Mouse (Mus musculus) limb, embryonic 14.5 days (tissue): ENCODE data around the gene Galnt4. TPM values are rescaled to one million over a fixed set of nuclear protein-coding genes. Genes with fewer than 3 reads are reported as not detected.
A peak's percentile ranks its signal among the peaks of the same experiment; 100 is the strongest.

Experiments
- ATAC-seq: fragments of 200-750 bp; cut with Nextera tagmentation; 2 replicates; pipeline ENCODE4 v1.8.0; 2017; ENCODE audit warnings: low read depth, moderate number of reproducible peaks, moderate TSS enrichment; ENCODE audit not compliant: low FRiP score
- DNase-seq: peaks from one replicate; pipeline ENCODE4 v3.0.0-alpha.2; 2015; ENCODE audit warnings: low spot score
- H3K27ac ChIP-seq: fragments of 300-500 bp; sonication (generic); replicated peaks from 2 replicates; pipeline ENCODE4 v1.5.1; 2014; ENCODE audit warnings: low read depth, mild to moderate bottlenecking, low read length, moderate library complexity, mixed read lengths
- H3K27me3 ChIP-seq: fragments of 300-500 bp; sonication (generic); 2 replicates; pipeline ENCODE4 v1.6.1; 2014; ENCODE audit warnings: low read length, mixed read lengths; ENCODE audit not compliant: control insufficient read depth, insufficient read depth
- H3K36me3 ChIP-seq: fragments of 300-500 bp; sonication (generic); 2 replicates; pipeline ENCODE4 v1.6.1; 2014; ENCODE audit warnings: mild to moderate bottlenecking, low read length, moderate library complexity, mixed read lengths; ENCODE audit not compliant: control insufficient read depth, insufficient read depth
- H3K4me1 ChIP-seq: fragments of 300-500 bp; sonication (generic); 2 replicates; pipeline ENCODE4 v1.6.1; 2014; ENCODE audit warnings: antibody characterized with exemption, low read length, mixed read lengths; ENCODE audit not compliant: control insufficient read depth, insufficient read depth
- H3K4me2 ChIP-seq: fragments of 300-500 bp; sonication (generic); replicated peaks from 2 replicates; pipeline ENCODE4 v1.6.1; 2014; ENCODE audit warnings: low read depth, mild to moderate bottlenecking, low read length, moderate library complexity; ENCODE audit not compliant: severe bottlenecking
- H3K4me3 ChIP-seq: fragments of 300-500 bp; sonication (generic); replicated peaks from 2 replicates; pipeline ENCODE4 v1.5.1; 2014; ENCODE audit warnings: low read length
- H3K9ac ChIP-seq: fragments of 300-500 bp; sonication (generic); 2 replicates; pipeline ENCODE4 v1.6.1; 2014; ENCODE audit warnings: mild to moderate bottlenecking, low read depth, low read length, moderate library complexity; ENCODE audit not compliant: severe bottlenecking
- H3K9me3 ChIP-seq: fragments of 300-500 bp; sonication (generic); 2 replicates; pipeline ENCODE4 v1.6.1; 2016; ENCODE audit warnings: low read length; ENCODE audit not compliant: control insufficient read depth
- POLR2A ChIP-seq: fragments of 200-500 bp; IDR thresholded peaks from 2 replicates; pipeline ENCODE4 v1.8.0; 2012; ENCODE audit warnings: inconsistent platforms, mild to moderate bottlenecking, moderate library complexity, borderline replicate concordance; ENCODE audit not compliant: insufficient read depth, insufficient read length; ENCODE audit errors: extremely low read depth
- WGBS: fragments of 180-500 bp; shearing (Covaris S2); extraction: QIAGEN DNeasy Blood & Tissue Kit; methylation state at CpG from one replicate; pipeline ENCODE4 v1.1.7; 2014; 5-methylcytosine and 5-hydroxymethylcytosine counted together
- polyA plus RNA-seq, 2 experiments: library from polyadenylated mRNA; depleted of rRNA in 1 of 2; stranded (reverse) in 1 of 2; unstranded in 1 of 2; fragments of >200 nt; fragmentation: Nextera tagmentation in 1 of 2; extraction: Ambion mirVana in 1 of 2; gene quantifications; 2 replicates each; pipeline versions ENCODE4 v1.2.1 to v1.2.3; 2012 to 2014

Gene Galnt4
- polyA plus RNA-seq, 2 experiments, result 4.3 to 13.0 TPM

DNA sequence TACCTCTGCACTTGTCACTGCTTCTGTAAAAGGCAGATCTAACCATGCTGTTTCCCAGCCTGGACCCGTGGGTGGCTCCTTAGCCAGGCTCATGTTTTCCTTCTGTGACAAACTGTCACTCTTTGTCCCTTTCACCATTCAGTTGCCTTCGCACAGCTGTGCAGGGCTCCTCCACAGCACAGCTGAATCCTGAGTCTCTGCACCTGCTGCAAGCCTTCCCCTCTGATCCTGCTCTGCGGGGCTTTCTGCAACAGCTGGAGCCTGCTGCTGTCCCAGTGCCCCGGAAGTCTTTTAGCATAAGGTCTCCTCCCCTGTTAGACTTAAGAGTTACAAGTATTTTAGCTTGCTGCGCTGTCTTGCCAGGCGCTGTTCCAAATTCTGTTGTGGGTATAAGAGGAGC lies 24.2 kb downstream of the Galnt4 start:
- no peak for TF ChIP-seq POLR2A
- Histone ChIP-seq H3K9me3 (no peaks in the 10 kb centered on the region), H3K36me3 (peaks cover 10% of the 10 kb centered on the region; the same call in 1 of the 2 replicates), H3K4me2 (no peak overlapping the region), H3K4me3 (no peak overlapping the region), H3K27me3 (no peaks in the 10 kb centered on the region), H3K4me1 (peaks cover 12% of the 10 kb centered on the region; the same call in 1 of the 2 replicates), H3K27ac (no peak overlapping the region), H3K9ac (no peak overlapping the region)
- DNase-seq (peak; percentile 49), ATAC-seq (peak; percentile 89)
- WGBS, result 75% methylated on average over 6 of the region's 6 CpGs

DNA sequence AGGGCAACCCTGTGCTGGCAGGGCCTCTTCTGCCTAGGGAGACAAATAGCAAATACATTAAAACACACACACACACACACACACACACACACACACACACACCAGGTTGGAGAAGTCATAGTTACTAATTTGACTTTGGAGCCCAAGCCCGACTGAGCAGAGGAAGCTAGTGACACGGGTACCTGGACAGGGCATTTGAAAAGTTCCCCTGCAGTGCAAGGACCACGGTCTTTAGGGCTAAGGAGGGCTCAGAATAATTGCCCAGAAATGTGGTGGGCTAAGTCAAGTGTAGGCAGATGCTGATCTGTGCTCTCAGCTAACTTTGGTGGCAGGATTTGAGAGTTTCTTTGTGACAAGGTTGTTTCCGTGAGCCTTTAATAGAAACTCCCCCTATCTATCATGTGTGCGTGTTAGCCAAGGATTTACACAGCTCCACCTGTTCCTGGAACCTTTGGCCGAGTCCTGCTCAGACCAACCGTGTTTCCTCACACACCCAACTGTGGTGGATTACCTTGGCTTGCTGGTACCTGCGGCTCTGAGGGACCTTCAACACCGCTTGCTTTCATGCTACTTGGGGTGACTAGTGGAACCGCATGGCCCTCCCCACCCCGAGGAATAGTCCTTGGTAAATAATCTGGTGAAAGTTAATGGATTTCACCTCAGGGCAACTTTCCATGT lies 24.8 kb downstream of the Galnt4 start:
- Histone ChIP-seq H3K4me1 (peaks cover 12% of the 10 kb centered on the region; the same call in 1 of the 2 replicates), H3K9ac (no peak overlapping the region), H3K27me3 (no peaks in the 10 kb centered on the region), H3K4me2 (no peak overlapping the region), H3K9me3 (no peaks in the 10 kb centered on the region), H3K36me3 (peaks cover 10% of the 10 kb centered on the region; the same call in 1 of the 2 replicates), H3K27ac (no peak overlapping the region), H3K4me3 (no peak overlapping the region)
- no peak for TF ChIP-seq POLR2A
- 89% methylated on average over 11 of the region's 11 CpGs for WGBS
- no peak for DNase-seq
- ATAC-seq, result no peak

DNA sequence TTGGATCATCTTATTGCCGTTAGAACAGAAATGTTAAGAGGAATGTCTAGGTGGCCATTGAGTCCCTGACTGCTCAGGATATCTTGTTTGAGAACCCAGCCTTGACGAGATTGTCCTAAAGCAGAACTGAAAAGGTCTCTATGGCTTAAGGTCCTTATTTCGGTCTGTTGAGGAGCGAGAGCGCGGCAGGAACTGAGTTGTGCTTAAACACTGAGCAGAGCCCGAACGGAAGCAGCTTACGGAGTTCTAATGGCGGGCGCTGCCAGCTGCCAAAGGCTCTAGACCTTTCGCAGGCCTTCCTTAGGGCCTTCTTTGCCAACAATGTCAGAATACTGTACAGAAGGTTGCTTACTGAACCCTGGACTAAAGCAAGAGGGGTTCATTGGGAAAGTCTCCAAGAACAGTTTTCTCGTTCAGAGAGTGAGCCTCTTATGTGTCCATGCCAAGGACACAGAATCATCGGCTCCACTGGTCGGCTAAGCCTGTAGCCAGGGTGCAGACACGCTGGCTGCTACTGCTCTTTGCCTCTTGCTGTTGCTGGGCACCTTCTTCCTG lies 25.4 kb downstream of the Galnt4 start:
- Histone ChIP-seq H3K36me3 (peaks cover 10% of the 10 kb centered on the region; the same call in 1 of the 2 replicates), H3K4me3 (no peak overlapping the region), H3K27me3 (no peaks in the 10 kb centered on the region), H3K4me2 (no peak overlapping the region), H3K9me3 (no peaks in the 10 kb centered on the region), H3K4me1 (peaks cover 12% of the 10 kb centered on the region; the same call in 1 of the 2 replicates), H3K9ac (no peak overlapping the region), H3K27ac (no peak overlapping the region)
- DNase-seq, result no peak
- ATAC-seq, result no peak
- 94% methylated on average over 16 of the region's 16 CpGs for WGBS
- TF ChIP-seq POLR2A, result no peak

DNA sequence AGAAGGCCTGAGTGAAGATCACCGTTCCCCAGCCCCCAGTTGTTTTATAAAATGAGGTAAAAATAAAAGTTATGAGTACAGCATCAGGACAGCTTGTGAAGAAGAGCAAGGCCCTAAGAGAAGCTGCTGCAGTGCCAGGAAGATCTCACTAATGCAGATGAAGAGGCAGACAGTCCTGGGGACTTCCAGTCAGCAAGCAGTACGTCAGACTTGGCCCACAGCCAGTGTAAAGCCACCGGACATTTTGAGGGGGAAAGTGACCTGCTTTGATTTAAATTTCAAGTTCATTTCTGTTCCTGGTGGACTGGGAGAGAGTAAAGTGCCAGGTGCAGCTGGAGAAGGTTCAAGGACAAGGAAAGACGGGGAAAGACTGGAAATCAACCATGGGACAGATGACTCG lies 28.4 kb downstream of the Galnt4 start:
- TF ChIP-seq POLR2A, result no peak
- ATAC-seq (no peak), DNase-seq (peak; percentile 35)
- H3K9ac ChIP-seq, result no peak overlapping the region
- no peak overlapping the region for H3K4me2 ChIP-seq
- WGBS, result 66% methylated on average over 5 of the region's 5 CpGs
- no peak overlapping the region for H3K4me3 ChIP-seq
- no peak overlapping the region for H3K27ac ChIP-seq
- no peaks in the 10 kb centered on the region for H3K9me3 ChIP-seq
- peaks cover 4% of the 10 kb centered on the region for H3K36me3 ChIP-seq
- no peaks in the 10 kb centered on the region for H3K27me3 ChIP-seq
- H3K4me1 ChIP-seq, result peaks cover 2% of the 10 kb centered on the region; the same call in 1 of the 2 replicates

DNA sequence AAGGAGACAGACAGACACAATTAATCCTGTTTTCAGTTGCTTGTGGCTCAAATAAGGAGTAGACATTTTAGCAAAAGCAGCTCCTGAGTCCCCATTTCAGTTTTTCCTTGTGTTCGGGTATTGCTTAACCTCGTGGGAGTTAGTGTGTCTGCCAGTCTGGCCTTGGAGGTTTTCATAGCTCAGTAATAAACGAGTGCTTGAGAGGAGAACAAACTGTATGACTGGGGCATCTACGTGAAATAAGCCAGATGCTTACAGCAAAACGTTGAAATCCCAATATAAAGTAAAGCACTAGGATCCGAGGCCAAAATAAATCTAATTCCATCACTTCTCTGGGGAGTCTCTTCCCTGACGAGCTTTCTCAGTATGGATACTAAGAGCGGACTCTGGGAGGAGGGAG lies 37.7 kb downstream of the Galnt4 start:
- 71% methylated on average over 8 of the region's 8 CpGs for WGBS
- H3K4me1 ChIP-seq, result no peaks in the 10 kb centered on the region
- H3K9me3 ChIP-seq, result no peaks in the 10 kb centered on the region
- no peak overlapping the region for H3K9ac ChIP-seq
- DNase-seq (no peak), ATAC-seq (no peak)
- H3K27ac ChIP-seq, result no peak overlapping the region
- H3K4me3 ChIP-seq, result no peak overlapping the region
- peaks cover 12% of the 10 kb centered on the region for H3K36me3 ChIP-seq
- no peak overlapping the region for H3K4me2 ChIP-seq
- H3K27me3 ChIP-seq, result no peaks in the 10 kb centered on the region
- no peak for TF ChIP-seq POLR2A
